Mouse (Mus musculus) embryonic fibroblast, embryonic 13.5 days (primary cell): ENCODE results near the gene Tecpr1.

ENCODE experiments used
- CTCF ChIP-seq: IDR thresholded peaks from 2 replicates; pipeline ENCODE4 v1.5.1; 2011; ENCODE audit warnings: mild to moderate bottlenecking, control low read depth, low read length, moderate library complexity, borderline replicate concordance; ENCODE audit not compliant: insufficient read depth
- POLR2A ChIP-seq: IDR thresholded peaks from 2 replicates; pipeline ENCODE4 v1.6.1; 2011; ENCODE audit warnings: low read depth, mild to moderate bottlenecking, control low read depth, low read length, moderate library complexity

DNA sequence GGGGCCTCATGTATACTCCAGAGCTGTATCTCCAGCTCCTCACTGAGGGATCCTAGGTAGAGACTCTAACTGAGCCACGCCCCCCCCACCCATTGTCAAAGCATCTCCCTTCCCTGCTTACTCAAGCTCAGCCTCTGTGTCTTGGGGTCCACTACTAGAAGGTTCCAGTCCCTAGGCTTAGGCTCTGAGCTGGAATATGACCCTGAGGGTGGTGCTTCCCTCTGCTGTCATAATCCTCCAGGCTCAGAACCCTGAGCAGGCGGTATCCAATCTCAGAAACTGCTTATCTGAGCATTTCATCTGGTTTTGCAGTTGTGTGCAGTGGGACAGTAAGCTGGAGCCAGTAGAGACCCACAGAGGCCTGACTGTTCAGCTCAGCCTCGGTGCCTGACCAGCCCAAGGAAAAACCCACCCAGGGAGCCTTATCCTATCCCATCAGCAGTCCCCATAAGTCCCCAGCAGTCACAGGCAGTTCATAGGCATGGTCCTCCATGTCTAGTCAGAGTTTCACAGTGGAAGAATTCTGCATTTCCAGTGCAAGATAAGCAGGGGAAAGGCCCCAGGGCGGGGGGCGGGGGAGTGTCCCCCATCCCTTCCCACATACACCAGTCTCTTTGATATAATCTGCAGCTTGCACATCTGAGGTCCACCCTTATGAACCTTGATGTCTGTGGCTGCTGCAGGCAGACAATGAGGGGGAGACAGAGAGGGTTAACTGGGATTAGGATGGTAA, 61.2 kb downstream of the Tecpr1 start:
- TF ChIP-seq CTCF (no peak), POLR2A (no peak)
